Mouse (Mus musculus) forebrain, embryonic 13.5 days (tissue): ENCODE data around the gene Ppp1r21. TPM values are rescaled to one million over a fixed set of nuclear protein-coding genes. Genes with fewer than 3 reads are reported as not detected.

Experiments used
- ATAC-seq: fragments of 200-750 bp; cut with Nextera tagmentation; 2 replicates; pipeline ENCODE4 v1.8.0; 2017
- H3K27ac ChIP-seq: fragments of 300-500 bp; sonication (generic); 2 replicates; pipeline ENCODE4 v1.5.1; 2015; ENCODE audit warnings: inconsistent platforms, mild to moderate bottlenecking, moderate library complexity
- H3K27me3 ChIP-seq: fragments of 300-500 bp; sonication (generic); 2 replicates; pipeline ENCODE4 v1.6.1; 2015; ENCODE audit warnings: mild to moderate bottlenecking, inconsistent platforms
- H3K36me3 ChIP-seq: fragments of 300-500 bp; sonication (generic); 2 replicates; pipeline ENCODE4 v1.6.1; 2015; ENCODE audit warnings: mild to moderate bottlenecking, inconsistent platforms; ENCODE audit not compliant: poor library complexity, severe bottlenecking
- H3K4me1 ChIP-seq: fragments of 300-500 bp; sonication (generic); 2 replicates; pipeline ENCODE4 v1.6.1; 2015; ENCODE audit warnings: inconsistent platforms
- H3K4me2 ChIP-seq: fragments of 300-500 bp; sonication (generic); 2 replicates; pipeline ENCODE4 v1.6.1; 2015; ENCODE audit warnings: inconsistent platforms, mild to moderate bottlenecking, moderate library complexity
- H3K4me3 ChIP-seq: fragments of 300-500 bp; sonication (generic); 2 replicates; pipeline ENCODE4 v1.5.1; 2015; ENCODE audit warnings: mild to moderate bottlenecking, inconsistent platforms
- H3K9ac ChIP-seq: fragments of 300-500 bp; sonication (generic); 2 replicates; pipeline ENCODE4 v1.6.1; 2015; ENCODE audit warnings: mild to moderate bottlenecking, inconsistent platforms
- H3K9me3 ChIP-seq: fragments of 300-500 bp; sonication (generic); replicated peaks from 2 replicates; pipeline ENCODE4 v1.6.1; 2016; ENCODE audit warnings: inconsistent platforms
- WGBS: fragments of 180-500 bp; shearing (Covaris S2); methylation state at CpG from one replicate; pipeline ENCODE4 v1.1.7; 2015; 5-methylcytosine and 5-hydroxymethylcytosine counted together
- polyA plus RNA-seq: library from polyadenylated mRNA; unstranded; fragments of >200 nt; fragmentation: Nextera tagmentation; extraction: Ambion mirVana; gene quantifications from 2 replicates; pipeline ENCODE4 v1.2.1, GENCODE M21; 2015

Gene Ppp1r21
- polyA plus RNA-seq, 1 experiment from 2014 or later = 22.4 TPM

GRCm38 (mm10) chr17:88624386-88624785, 94.5 kb downstream of the Ppp1r21 start:
- H3K9me3 ChIP-seq = no peaks in the 10 kb centered on the region
- H3K4me2 ChIP-seq = no peak overlapping the region
- no peak overlapping the region for H3K9ac ChIP-seq
- H3K27ac ChIP-seq = no peak overlapping the region
- 93% methylated on average over 4 of the region's 4 CpGs for WGBS
- H3K36me3 ChIP-seq = no peaks in the 10 kb centered on the region
- H3K4me3 ChIP-seq = no peak overlapping the region
- no peaks in the 10 kb centered on the region for H3K27me3 ChIP-seq
- H3K4me1 ChIP-seq = peaks cover 15% of the 10 kb centered on the region
- ATAC-seq = no peak

GRCm38 (mm10) chr17:88625350-88625749, 95.4 kb downstream of the Ppp1r21 start:
- Histone ChIP-seq H3K4me2 (no peak overlapping the region), H3K9me3 (no peaks in the 10 kb centered on the region), H3K4me3 (no peak overlapping the region), H3K27ac (no peak overlapping the region), H3K27me3 (no peaks in the 10 kb centered on the region), H3K36me3 (no peaks in the 10 kb centered on the region), H3K9ac (no peak overlapping the region), H3K4me1 (peaks cover 24% of the 10 kb centered on the region)
- no peak for ATAC-seq
- WGBS = 96% methylated on average over 13 of the region's 13 CpGs

GRCm38 (mm10) chr17:88625931-88626330, 96.0 kb downstream of the Ppp1r21 start:
- no peaks in the 10 kb centered on the region for H3K9me3 ChIP-seq
- peaks cover 30% of the 10 kb centered on the region for H3K4me1 ChIP-seq
- H3K4me2 ChIP-seq = no peak overlapping the region
- H3K4me3 ChIP-seq = no peak overlapping the region
- H3K9ac ChIP-seq = no peak overlapping the region
- H3K27me3 ChIP-seq = no peaks in the 10 kb centered on the region
- no peak overlapping the region for H3K27ac ChIP-seq
- no peaks in the 10 kb centered on the region for H3K36me3 ChIP-seq
- ATAC-seq = no peak
- 87% methylated on average over 7 of the region's 7 CpGs for WGBS

- H3K27ac ChIP-seq = no peak overlapping the region
- H3K4me1 ChIP-seq = peaks cover 35% of the 10 kb centered on the region
- H3K4me3 ChIP-seq = no peak overlapping the region
- H3K9me3 ChIP-seq = no peaks in the 10 kb centered on the region
- WGBS = 50% methylated on average over 7 of the region's 7 CpGs
- H3K36me3 ChIP-seq = no peaks in the 10 kb centered on the region
- H3K9ac ChIP-seq = no peak overlapping the region
- H3K27me3 ChIP-seq = no peaks in the 10 kb centered on the region
- ATAC-seq = no peak
- H3K4me2 ChIP-seq = no peak overlapping the region
Observed at GRCm38 (mm10) chr17:88626347-88626811, 96.5 kb downstream of the Ppp1r21 start.

GRCm38 (mm10) chr17:88627150-88627549, 97.2 kb downstream of the Ppp1r21 start:
- Histone ChIP-seq H3K36me3 (no peaks in the 10 kb centered on the region), H3K4me1 (peaks cover 38% of the 10 kb centered on the region), H3K27me3 (no peaks in the 10 kb centered on the region), H3K27ac (no peak overlapping the region), H3K4me3 (no peak overlapping the region), H3K9me3 (no peaks in the 10 kb centered on the region), H3K9ac (no peak overlapping the region), H3K4me2 (no peak overlapping the region)
- 84% methylated on average over 7 of the region's 7 CpGs for WGBS
- no peak for ATAC-seq

- ATAC-seq = peak; percentile 70
- 50% methylated on average over 9 of the region's 10 CpGs for WGBS
- no peak overlapping the region for H3K4me2 ChIP-seq
Observed at GRCm38 (mm10) chr17:88628676-88629380, 98.9 kb downstream of the Ppp1r21 start.

GRCm38 (mm10) chr17:88629381-88629759, 99.5 kb downstream of the Ppp1r21 start:
- H3K4me3 ChIP-seq = no peak overlapping the region
- peaks cover 38% of the 10 kb centered on the region for H3K4me1 ChIP-seq
- H3K9ac ChIP-seq = no peak overlapping the region; the same call in 1 of the 2 replicates
- peak; percentile 74 for ATAC-seq
- WGBS = 25% methylated on average over 4 of the region's 4 CpGs
- H3K36me3 ChIP-seq = no peaks in the 10 kb centered on the region
- H3K27ac ChIP-seq = peak overlapping the region; percentile 80
- H3K4me2 ChIP-seq = no peak overlapping the region
- H3K9me3 ChIP-seq = no peaks in the 10 kb centered on the region
- no peaks in the 10 kb centered on the region for H3K27me3 ChIP-seq

More at GRCm38 (mm10) chr17:88628676-88629380, 98.9 kb downstream of the Ppp1r21 start:
- Histone ChIP-seq H3K27ac (peak overlapping the region; percentile 80), H3K36me3 (no peaks in the 10 kb centered on the region), H3K4me1 (peaks cover 38% of the 10 kb centered on the region), H3K27me3 (no peaks in the 10 kb centered on the region), H3K4me3 (no peak overlapping the region), H3K9me3 (no peaks in the 10 kb centered on the region), H3K9ac (no peak overlapping the region; the same call in 1 of the 2 replicates)

- Histone ChIP-seq H3K36me3 (no peaks in the 10 kb centered on the region), H3K27ac (peak overlapping the region; percentile 80), H3K4me3 (no peak overlapping the region), H3K9ac (no peak overlapping the region), H3K27me3 (no peaks in the 10 kb centered on the region), H3K9me3 (no peaks in the 10 kb centered on the region), H3K4me1 (peaks cover 38% of the 10 kb centered on the region), H3K4me2 (peak overlapping the region; percentile 27; the same call in 1 of the 2 replicates)
- peak; percentile 86 for ATAC-seq
- 9% methylated on average over 11 of the region's 11 CpGs for WGBS
Observed at GRCm38 (mm10) chr17:88629931-88630553, 100.1 kb downstream of the Ppp1r21 start.

- Histone ChIP-seq H3K4me1 (peaks cover 38% of the 10 kb centered on the region), H3K4me2 (0 out of 2 replicates have a peak overlapping the region, but pooled peaks have one; percentile 27), H3K36me3 (peaks cover 3% of the 10 kb centered on the region; the same call in 1 of the 2 replicates), H3K4me3 (no peak overlapping the region), H3K27me3 (no peaks in the 10 kb centered on the region), H3K9me3 (no peaks in the 10 kb centered on the region), H3K9ac (no peak overlapping the region), H3K27ac (peak overlapping the region; percentile 80)
- WGBS = 60% methylated on average over 3 of the region's 3 CpGs
- peak; percentile 28 for ATAC-seq
Observed at GRCm38 (mm10) chr17:88630554-88630948, 100.6 kb downstream of the Ppp1r21 start.

- H3K36me3 ChIP-seq = peaks cover 15% of the 10 kb centered on the region; the same call in 1 of the 2 replicates
- peaks cover 33% of the 10 kb centered on the region for H3K4me1 ChIP-seq
- no peak overlapping the region for H3K9ac ChIP-seq
- no peaks in the 10 kb centered on the region for H3K27me3 ChIP-seq
- H3K4me3 ChIP-seq = no peak overlapping the region
- no peak overlapping the region for H3K27ac ChIP-seq
- ATAC-seq = no peak
- 92% methylated on average over 3 of the region's 3 CpGs for WGBS
- H3K4me2 ChIP-seq = no peak overlapping the region
- no peaks in the 10 kb centered on the region for H3K9me3 ChIP-seq
Observed at GRCm38 (mm10) chr17:88632631-88633030, 102.7 kb downstream of the Ppp1r21 start.

GRCm38 (mm10) chr17:88636076-88636475, 106.2 kb downstream of the Ppp1r21 start:
- Histone ChIP-seq H3K27ac (no peak overlapping the region), H3K4me2 (no peak overlapping the region), H3K9me3 (no peaks in the 10 kb centered on the region), H3K4me1 (peaks cover 7% of the 10 kb centered on the region), H3K4me3 (no peak overlapping the region), H3K36me3 (peaks cover 15% of the 10 kb centered on the region; the same call in 1 of the 2 replicates), H3K9ac (no peak overlapping the region), H3K27me3 (no peaks in the 10 kb centered on the region)
- ATAC-seq = no peak
- 84% methylated on average over 14 of the region's 14 CpGs for WGBS

- H3K9ac ChIP-seq = no peak overlapping the region
- H3K4me2 ChIP-seq = no peak overlapping the region
- no peaks in the 10 kb centered on the region for H3K9me3 ChIP-seq
- no peaks in the 10 kb centered on the region for H3K27me3 ChIP-seq
- H3K4me1 ChIP-seq = peaks cover 2% of the 10 kb centered on the region; the same call in 1 of the 2 replicates
- WGBS = 62% methylated on average over 12 of the region's 12 CpGs
- ATAC-seq = no peak; the same call in 1 of the 2 replicates
- no peak overlapping the region for H3K27ac ChIP-seq
- no peak overlapping the region for H3K4me3 ChIP-seq
- peaks cover 15% of the 10 kb centered on the region; the same call in 1 of the 2 replicates for H3K36me3 ChIP-seq
Observed at GRCm38 (mm10) chr17:88636587-88636986, 106.7 kb downstream of the Ppp1r21 start.
